Mouse (Mus musculus): ENCODE measurements at regions not wholly inside any gene's neighbourhood (a gene's known extent, or its start where the extent isn't known, plus 50 kb on each side); places are given as distances from the start of the nearest gene placed in this dataset. TPM values are rescaled to one million over a fixed set of nuclear protein-coding genes. Genes with fewer than 3 reads are reported as not detected.

DNA sequence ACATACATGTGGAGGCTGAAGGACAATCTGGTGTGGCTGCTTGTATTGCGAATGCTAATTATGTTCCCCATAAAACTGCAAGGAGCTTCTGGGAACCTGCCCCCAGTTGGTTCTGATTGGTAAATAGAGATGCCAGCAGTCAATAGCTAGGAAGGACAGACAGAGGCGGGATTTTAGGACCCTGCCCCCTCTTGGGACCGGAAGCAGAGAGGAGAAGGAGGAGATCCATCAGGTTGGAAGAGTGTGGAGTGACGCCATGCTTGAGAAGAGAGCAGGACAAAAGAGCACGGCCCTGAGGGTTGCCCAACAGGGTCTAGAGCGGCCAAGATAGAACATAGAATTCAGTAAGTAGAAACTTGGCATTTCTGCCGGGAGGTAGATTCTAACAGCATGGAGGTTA is 50.4 kb upstream of the Zfp64 start:
- no peak overlapping the region for H3K4me2 ChIP-seq
- no peak overlapping the region for H3K9ac ChIP-seq
- WGBS = 91% methylated on average over 7 of the region's 7 CpGs
- no peaks in the 10 kb centered on the region for H3K4me1 ChIP-seq
- no peak overlapping the region for H3K4me3 ChIP-seq (replicated peaks)
- no peaks in the 10 kb centered on the region for H3K9me3 ChIP-seq
- no peak for ATAC-seq (ENCODE audit: insufficient read depth, low FRiP score, low read depth)
- H3K27ac ChIP-seq = no peak overlapping the region
- H3K36me3 ChIP-seq = no peaks in the 10 kb centered on the region
- no peaks in the 10 kb centered on the region for H3K27me3 ChIP-seq (replicated peaks)

Small RNAs in the stretch of these regions (microRNA-seq; reads per million reads assigned to microRNA genes)
- not detected for gene Gm26469

Measured in stomach, embryonic 15.5 days (tissue).